Mouse (Mus musculus): ENCODE results near the gene Npas2.

DNA sequence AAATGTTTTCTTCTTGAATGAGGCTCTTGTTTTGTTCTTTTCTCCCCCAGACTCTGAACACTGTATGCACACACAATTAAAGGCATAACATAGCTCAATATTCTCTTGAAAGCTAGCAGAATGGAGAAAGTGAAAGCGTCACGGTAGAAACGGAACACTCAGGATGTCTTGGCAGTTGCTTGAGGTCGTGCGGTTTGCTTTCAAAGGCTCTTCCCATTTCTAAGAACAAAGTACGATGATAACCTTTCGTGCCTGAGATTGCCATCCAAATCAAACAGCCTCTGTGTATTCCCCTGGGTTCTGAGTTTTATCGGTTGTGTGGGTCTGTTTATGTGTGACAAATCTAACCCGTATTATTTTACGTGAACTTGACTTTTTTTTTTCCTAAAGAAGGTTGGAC, 11.5 kb downstream of the Npas2 start:
- TF ChIP-seq CTCF (IDR thresholded peaks at IDR 0.05; ENCODE audit: low read depth) (no peak), EP300 (IDR thresholded peaks at IDR 0.05; ENCODE audit: low read depth) (no peak)
